Mouse (Mus musculus) spleen, postnatal 4 days (tissue): ENCODE measurements at regions not wholly inside any gene's neighbourhood (a gene's known extent, or its start where the extent isn't known, plus 50 kb on each side); places are given as distances from the start of the nearest gene placed in this dataset.
A peak's percentile ranks its signal among the peaks of the same experiment; 100 is the strongest.
"Not testable (repeated sequence)": the region's sequence is repeated elsewhere in the genome, so short reads cannot be mapped to it uniquely, and the experiment has no call there.

Source experiments
- DNase-seq, 2 experiments: peaks; one replicate each; pipeline ENCODE4 v3.0.0; 2022; ENCODE audit warnings: low spot score in 2 of 2

GRCm38 (mm10) chr5:67487965-67488409, 59.9 kb upstream of the Bend4 start:
- DNase-seq: no peak

- not testable (repeated sequence) for DNase-seq
Measured at GRCm38 (mm10) chr5:67490709-67491108, 62.6 kb upstream of the Bend4 start.

- no peak for DNase-seq
Measured at GRCm38 (mm10) chr5:67492893-67493302, 64.8 kb upstream of the Bend4 start.

- no peak for DNase-seq
Measured at GRCm38 (mm10) chr5:67496710-67497109, 68.6 kb upstream of the Bend4 start.

GRCm38 (mm10) chr5:67520251-67520650, 87.4 kb upstream of the Shisa3 start:
- no peak for DNase-seq

GRCm38 (mm10) chr5:67521423-67521912, 86.2 kb upstream of the Shisa3 start:
- DNase-seq: no peak

- DNase-seq: no peak
Measured at GRCm38 (mm10) chr5:67530149-67530548, 77.5 kb upstream of the Shisa3 start.

GRCm38 (mm10) chr5:67530957-67531356, 76.7 kb upstream of the Shisa3 start:
- peak in 1 of 2 experiments; percentile 62 for DNase-seq

GRCm38 (mm10) chr5:67532351-67532750, 75.3 kb upstream of the Shisa3 start:
- peak; percentile 58 to 86 for DNase-seq

- DNase-seq: no peak
Measured at GRCm38 (mm10) chr5:67532756-67533255, 74.9 kb upstream of the Shisa3 start.

- no peak for DNase-seq
Measured at GRCm38 (mm10) chr5:67534056-67534455, 73.6 kb upstream of the Shisa3 start.

GRCm38 (mm10) chr5:67537990-67538389, 69.7 kb upstream of the Shisa3 start:
- no peak for DNase-seq

GRCm38 (mm10) chr5:67539591-67540238, 68.0 kb upstream of the Shisa3 start:
- no peak for DNase-seq

GRCm38 (mm10) chr5:67541867-67542266, 65.8 kb upstream of the Shisa3 start:
- DNase-seq: no peak

GRCm38 (mm10) chr5:67544028-67544589, 63.6 kb upstream of the Shisa3 start:
- no peak for DNase-seq

- no peak for DNase-seq
Measured at GRCm38 (mm10) chr5:67550257-67550656, 57.4 kb upstream of the Shisa3 start.

- DNase-seq: no peak
Measured at GRCm38 (mm10) chr5:67551668-67552390, 55.9 kb upstream of the Shisa3 start.

- no peak for DNase-seq
Measured at GRCm38 (mm10) chr5:67552865-67553264, 54.8 kb upstream of the Shisa3 start.
